In the genomic region with DNA sequence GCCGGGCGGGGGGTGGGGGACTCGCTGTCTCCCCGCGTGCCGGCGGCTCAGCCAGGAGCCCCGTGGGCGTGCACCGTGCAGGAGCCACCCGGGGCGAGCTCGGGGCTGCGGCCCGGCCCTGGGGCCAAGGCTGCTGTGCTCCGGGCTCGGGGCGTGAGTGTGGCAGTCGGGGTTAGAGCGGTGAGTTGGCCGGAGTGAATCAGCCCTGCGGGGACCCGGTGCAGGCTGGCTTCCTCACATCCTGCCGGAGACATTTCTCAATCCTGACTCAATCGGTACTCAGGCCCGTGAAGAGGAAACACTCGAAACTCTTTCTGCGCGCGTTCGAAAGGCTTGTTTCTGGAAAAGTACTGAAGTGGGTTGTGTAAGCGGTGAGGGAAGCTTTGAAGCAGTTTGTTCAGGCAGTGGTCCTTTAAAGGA, we compare ENCODE assay signal across 8 mouse cellular contexts. TPM values are rescaled to one million over a fixed set of nuclear protein-coding genes. Genes with fewer than 3 reads are reported as not detected.
A peak's percentile ranks its signal among the peaks of the same experiment; 100 is the strongest.
DNase-seq lines count a peak whose midpoint lies in the region; ATAC-seq and TF ChIP-seq lines count a peak whose summit lies in the region.

No protein-coding gene starts in this region.

- H3K27ac ChIP-seq in ES-E14 (ENCODE audit: insufficient read depth, low read depth, low read length, poor library complexity, severe bottlenecking): peak overlapping the region; percentile 8

- no peaks in the 10 kb centered on the region for H3K9me3 ChIP-seq in ES-E14 (ENCODE audit: control insufficient read depth, insufficient read depth, low read depth, low read length)
- no peaks in the 10 kb centered on the region for H3K9me3 ChIP-seq in megakaryocyte, embryonic 14.5 days

- peak overlapping the region; percentile 86 to 95 for H3K4me3 ChIP-seq in ES-E14 (ENCODE audit: insufficient read depth in 1 of 2, low read depth in 1 of 2, low read length in 2 of 2, poor library complexity in 1 of 2, severe bottlenecking in 1 of 2)
- peak overlapping the region; percentile 96 for H3K4me3 ChIP-seq in megakaryocyte, embryonic 14.5 days (replicated peaks)

- intact Hi-C loops in left cerebral cortex, postnatal 25 days (cut with DNase I): no loop called here

- peaks cover 6 to 33% of the 10 kb centered on the region in 2 experiments for H3K4me1 ChIP-seq in ES-E14 (ENCODE audit: control insufficient read depth in 2 of 2, insufficient read depth in 2 of 2, low read length in 2 of 2, poor library complexity in 1 of 2)
- H3K4me1 ChIP-seq in megakaryocyte, embryonic 14.5 days: peaks cover 76% of the 10 kb centered on the region

- DNase-seq in cerebellum, adult 9-10 months: peak; percentile 34
- DNase-seq in cerebellum, postnatal 4 days (ENCODE audit: low spot score in 2 of 2): no peak
- DNase-seq in ES-E14 (ENCODE audit: low read depth, low spot score): no peak
- peak; percentile 57 for DNase-seq in kidney, postnatal 10 days
- no peak for DNase-seq in urinary bladder, adult 2 months (ENCODE audit: low spot score)
- no peak for DNase-seq in left cerebral cortex, postnatal 25 days (ENCODE audit: low spot score in 2 of 2)

- H3K27me3 ChIP-seq in megakaryocyte, embryonic 14.5 days (replicated peaks): no peaks in the 10 kb centered on the region

- in situ Hi-C loops in ES-E14 (cut with MboI; ENCODE audit: low sequenced_read_pairs in 2 of 2, unreplicated experiment in 2 of 2): no loop called here

- H3K36me3 ChIP-seq in ES-E14 (ENCODE audit: control insufficient read depth, insufficient read depth, low read length, poor library complexity, severe bottlenecking): no peaks in the 10 kb centered on the region
- no peaks in the 10 kb centered on the region for H3K36me3 ChIP-seq in megakaryocyte, embryonic 14.5 days (replicated peaks; ENCODE audit: low read length)

- peak; percentile 55 for ATAC-seq in erythroid progenitor cell, adult 5-6 weeks (replicated peaks; ENCODE audit: low FRiP score, poor library complexity, severe bottlenecking)

- H3K9ac ChIP-seq in ES-E14 (ENCODE audit: insufficient read depth, low read depth, low read length, poor library complexity, severe bottlenecking): peak overlapping the region; percentile 82

TF ChIP-seq in ES-E14, 5 proteins besides CTCF, POLR2A, EP300 and RAD21:
- TF ChIP-seq ZNF384 (IDR thresholded peaks at IDR 0.05; ENCODE audit: low read depth, low read length) (no peak), ZC3H11A (IDR thresholded peaks at IDR 0.05; ENCODE audit: borderline replicate concordance, low read depth, low read length) (no peak), HCFC1 (IDR thresholded peaks at IDR 0.05; ENCODE audit: borderline replicate concordance, insufficient read depth, low read length) (no peak), MAFK (IDR thresholded peaks at IDR 0.05; ENCODE audit: insufficient read depth, low read depth, low read length) (no peak), CHD2 (IDR thresholded peaks at IDR 0.05; ENCODE audit: low read depth, low read length) (no peak)

RNA-seq across cellular contexts. Expression of a gene that starts 0.9 kb away (rescaled TPM):
- total RNA-seq in ES-E14 (2012; rRNA removed): 95.2 and 101 TPM in 2 replicates
- 10.1 and 13.3 TPM in 2 replicates for total RNA-seq in erythroid progenitor cell, adult 5-6 weeks (2015; ENCODE audit: low replicate concordance)
- 5.1 and 22.5 TPM in 2 replicates for total RNA-seq in erythroid progenitor cell, adult 5-6 weeks (2017; ENCODE audit: low replicate concordance)
- polyA plus RNA-seq in megakaryocyte, embryonic 14.5 days (2012; ENCODE audit: insufficient read depth, low replicate concordance): 16.0 and 43.0 TPM in 2 replicates
- polyA plus RNA-seq in urinary bladder, adult 2 months (2012; rRNA removed): 24.6 and 31.2 TPM in 2 replicates
- total RNA-seq in left cerebral cortex, postnatal 25 days (2021): 10 to 100 TPM; 85.6 to 88.1 TPM

RNA-seq across cellular contexts. Expression of a gene that starts 17.2 kb away (rescaled TPM):
- total RNA-seq in ES-E14 (2012; rRNA removed): 69.8 and 78.6 TPM in 2 replicates
- total RNA-seq in erythroid progenitor cell, adult 5-6 weeks (2015; ENCODE audit: low replicate concordance): 0.36 and 1.3 TPM in 2 replicates
- total RNA-seq in erythroid progenitor cell, adult 5-6 weeks (2017; ENCODE audit: low replicate concordance): 1.2 TPM in 1 of 2 replicates, not detected in the other
- 54.8 and 75.2 TPM in 2 replicates for polyA plus RNA-seq in megakaryocyte, embryonic 14.5 days (2012; ENCODE audit: insufficient read depth, low replicate concordance)
- polyA plus RNA-seq in urinary bladder, adult 2 months (2012; rRNA removed): 7.8 and 9.8 TPM in 2 replicates
- total RNA-seq in left cerebral cortex, postnatal 25 days (2021): 1 to 10 TPM; 3.8 to 4.3 TPM

Comparison
In these comparisons a context has a peak if more than half of its experiments do, and no peak if none do; other contexts are left out.
1. DNase-seq: peak in cerebellum, adult 9-10 months (single experiment) and kidney, postnatal 10 days (single experiment); none in cerebellum, postnatal 4 days (0 of 2), ES-E14 (single experiment), urinary bladder, adult 2 months (single experiment) and left cerebral cortex, postnatal 25 days (0 of 2).
2. RNA of a gene that starts 17.2 kb away (total RNA-seq): 69.8 to 78.6 TPM in ES-E14; 3.8 to 4.3 TPM in left cerebral cortex, postnatal 25 days and 0.36 to 1.3 TPM in erythroid progenitor cell, adult 5-6 weeks; every median in the first group is over 10 times any median in the second.